Comparison of ENCODE assay signal across 7 mouse cellular contexts in genomic region chr10:61476440-61477165, GRCm38 (mm10). TPM values are rescaled to one million over a fixed set of nuclear protein-coding genes. Genes with fewer than 3 reads are reported as not detected.
DNase-seq lines count a peak whose midpoint lies in the region; ATAC-seq and TF ChIP-seq lines count a peak whose summit lies in the region.

No protein-coding gene starts in this region.

- peak overlapping the region; percentile 31 for H3K9ac ChIP-seq in CH12.LX (ENCODE audit: insufficient read depth, low read depth)
- peak overlapping the region; percentile 87 for H3K9ac ChIP-seq in MEL (ENCODE audit: control insufficient read depth, low read depth, low read length, poor library complexity, severe bottlenecking)
- H3K9ac ChIP-seq in intestine, postnatal 0 days (ENCODE audit: low read depth, low read length), result peak overlapping the region; percentile 55

- H3K4me3 ChIP-seq in CH12.LX (replicated peaks in 1 of 3; ENCODE audit: low read depth in 2 of 3, low read length in 2 of 3, poor library complexity in 1 of 3) (peak overlapping the region; percentile 71 to 83 (median 73)), MEL (ENCODE audit: control insufficient read depth in 1 of 2, insufficient read depth in 1 of 2, low read depth in 2 of 2, low read length in 2 of 2) (peak overlapping the region; percentile 76 to 94)
- peak overlapping the region; percentile 68 for H3K4me3 ChIP-seq in intestine, postnatal 0 days (ENCODE audit: low read depth, low read length)
- H3K4me3 ChIP-seq in olfactory bulb, adult 2 months (ENCODE audit: insufficient read depth, low read depth, low read length), result peak overlapping the region; percentile 79

- TF ChIP-seq EP300 in CH12.LX (IDR thresholded peaks at IDR 0.05; ENCODE audit: low read length), result no peak
- TF ChIP-seq EP300 in MEL (IDR thresholded peaks at IDR 0.05; ENCODE audit: low read depth in 1 of 2, low read length in 2 of 2), result no peak

- no peak for ATAC-seq in intestine, postnatal 0 days

- no peaks in the 10 kb centered on the region for H3K79me2 ChIP-seq in CH12.LX (replicated peaks; ENCODE audit: control insufficient read depth, extremely low read depth, insufficient read depth, poor library complexity, severe bottlenecking)
- peaks cover 7% of the 10 kb centered on the region for H3K79me2 ChIP-seq in MEL (ENCODE audit: control insufficient read depth, insufficient read depth, low read length, poor library complexity)

- DNase-seq in CH12.LX (ENCODE audit: extremely low read depth) (no peak), MEL (ENCODE audit: low read depth, low spot score) (peak; percentile 47)
- DNase-seq in gastrocnemius, postnatal 14 days, result peak; percentile 78
- no peak for DNase-seq in adrenal gland, adult 8-10 months
- no peak for DNase-seq in ovary, adult 18-20 months (ENCODE audit: low spot score)

- H3K36me3 ChIP-seq in CH12.LX (replicated peaks in 1 of 2; ENCODE audit: control insufficient read depth in 1 of 2, insufficient read depth in 1 of 2, low read length in 1 of 2) (peaks cover 0 to 12% of the 10 kb centered on the region in 2 experiments), MEL (ENCODE audit: control insufficient read depth in 1 of 2, insufficient read depth in 2 of 2, low read length in 2 of 2) (peaks cover 0 to 7% of the 10 kb centered on the region in 2 experiments; a peak in 2 of 4 replicates)
- no peaks in the 10 kb centered on the region for H3K36me3 ChIP-seq in intestine, postnatal 0 days (ENCODE audit: control insufficient read depth, insufficient read depth)

- peaks cover 2 to 58% of the 10 kb centered on the region in 2 experiments; a peak in 3 of 4 replicates for H3K4me1 ChIP-seq in CH12.LX (ENCODE audit: control insufficient read depth in 1 of 2, insufficient read depth in 2 of 2)
- H3K4me1 ChIP-seq in MEL (ENCODE audit: control insufficient read depth in 1 of 2, insufficient read depth in 2 of 2, low read length in 2 of 2), result peaks cover 0 to 8% of the 10 kb centered on the region in 2 experiments; a peak in 2 of 4 replicates
- H3K4me1 ChIP-seq in intestine, postnatal 0 days (replicated peaks; ENCODE audit: control insufficient read depth, insufficient read depth, low read length), result 0 out of 2 replicates have a peak, but pooled peaks cover 5% of the 10 kb centered on the region
- H3K4me1 ChIP-seq in olfactory bulb, adult 2 months (ENCODE audit: control insufficient read depth, insufficient read depth, low read length), result peaks cover 6% of the 10 kb centered on the region; the same call in 1 of the 2 replicates

- TF ChIP-seq POLR2A in CH12.LX (IDR thresholded peaks at IDR 0.05; ENCODE audit: low read depth, low read length) (no peak), MEL (IDR thresholded peaks at IDR 0.05; ENCODE audit: control insufficient read depth in 1 of 2, insufficient read depth in 1 of 2, low read depth in 1 of 2, low read length in 2 of 2, poor library complexity in 1 of 2) (no peak)
- TF ChIP-seq POLR2A in olfactory bulb, adult 2 months (IDR thresholded peaks at IDR 0.05; ENCODE audit: insufficient read depth, low read depth, low read length), result no peak

- peaks cover 2% of the 10 kb centered on the region for H3K27me3 ChIP-seq in CH12.LX (replicated peaks)
- no peaks in the 10 kb centered on the region for H3K27me3 ChIP-seq in MEL (ENCODE audit: control insufficient read depth in 1 of 2, insufficient read depth in 2 of 2, low read length in 2 of 2)
- H3K27me3 ChIP-seq in intestine, postnatal 0 days (replicated peaks; ENCODE audit: control insufficient read depth, insufficient read depth, low read length), result no peaks in the 10 kb centered on the region

- H3K9me3 ChIP-seq in CH12.LX (replicated peaks; ENCODE audit: low read length) (peaks cover 2% of the 10 kb centered on the region), MEL (replicated peaks; ENCODE audit: insufficient read depth, low read length) (no peaks in the 10 kb centered on the region)
- H3K9me3 ChIP-seq in intestine, postnatal 0 days (ENCODE audit: control insufficient read depth), result no peaks in the 10 kb centered on the region

- dilution Hi-C loops in CH12.LX (cut with MboI; ENCODE audit: extremely low pct_ligation_motif_present, extremely low pct_unique_long_range_greater_than_20kb, low sequenced_read_pairs), result no loop called here

- intact Hi-C loops in gastrocnemius, postnatal 14 days (cut with DNase I; ENCODE audit: low total_unique reads), result no loop called here

- H3K27ac ChIP-seq in CH12.LX (ENCODE audit: insufficient read depth, low read depth) (no peak overlapping the region), MEL (ENCODE audit: control insufficient read depth, low read depth, low read length) (no peak overlapping the region)
- no peak overlapping the region for H3K27ac ChIP-seq in intestine, postnatal 0 days (ENCODE audit: low read depth, low read length)
- no peak overlapping the region for H3K27ac ChIP-seq in olfactory bulb, adult 2 months (ENCODE audit: insufficient read depth, low read depth, low read length)

- peak overlapping the region; percentile 53 for H3K4me2 ChIP-seq in CH12.LX (ENCODE audit: insufficient read depth, low read depth, poor library complexity, severe bottlenecking)
- peak overlapping the region; percentile 98 for H3K4me2 ChIP-seq in intestine, postnatal 0 days (replicated peaks; ENCODE audit: low read depth)

- WGBS in intestine, postnatal 0 days, result 17% methylated on average over 15 of the region's 15 CpGs
- 19% methylated on average over 15 of the region's 15 CpGs for WGBS in olfactory bulb, adult 2 months

- in situ Hi-C loops in CH12.LX (cut with MboI; ENCODE audit: low pct_ligation_motif_present, low pct_unique_long_range_greater_than_20kb, low sequenced_read_pairs), result loop anchor here (5.0 kb wide), 2 partner anchors 126 to 181 kb away; no protein-coding TSS in a partner anchor

- no peak for TF ChIP-seq RAD21 in CH12.LX (IDR thresholded peaks at IDR 0.05; ENCODE audit: low read depth, low read length)
- no peak for TF ChIP-seq RAD21 in MEL (IDR thresholded peaks at IDR 0.05; ENCODE audit: low read depth, low read length)

- TF ChIP-seq CTCF in CH12.LX (conservative IDR thresholded peaks at IDR 0.05 in 1 of 2, IDR thresholded peaks at IDR 0.05 in 1 of 2; ENCODE audit: low read depth in 2 of 2, low read length in 2 of 2), result no peak
- no peak for TF ChIP-seq CTCF in MEL (IDR thresholded peaks at IDR 0.05 in 2 of 3, conservative IDR thresholded peaks at IDR 0.05 in 1 of 3; ENCODE audit: control insufficient read depth in 1 of 3, insufficient read depth in 1 of 3, low read depth in 2 of 3, low read length in 3 of 3, poor library complexity in 1 of 3, severe bottlenecking in 1 of 3)
- TF ChIP-seq CTCF in intestine, postnatal 0 days (IDR thresholded peaks at IDR 0.05; ENCODE audit: low read depth), result no peak
- TF ChIP-seq CTCF in olfactory bulb, adult 2 months (IDR thresholded peaks at IDR 0.05; ENCODE audit: insufficient read depth, low read depth, low read length), result no peak

TF ChIP-seq in CH12.LX, 34 proteins besides CTCF, POLR2A, EP300 and RAD21 (continues in another document):
- TF ChIP-seq ZNF384 (IDR thresholded peaks at IDR 0.05; ENCODE audit: low read depth, low read length) (no peak), TBP (conservative IDR thresholded peaks at IDR 0.05; ENCODE audit: low read depth, low read length) (no peak), POLR2AphosphoS2 (IDR thresholded peaks at IDR 0.05; ENCODE audit: low read depth, low read length) (no peak), CHD2 (IDR thresholded peaks at IDR 0.05; ENCODE audit: low read length) (no peak)

TF ChIP-seq in MEL, 35 proteins besides CTCF, POLR2A, EP300 and RAD21 (continues in another document):
- TF ChIP-seq ZKSCAN1 (IDR thresholded peaks at IDR 0.05; ENCODE audit: low read depth, low read length) (no peak), SIN3A (IDR thresholded peaks at IDR 0.05; ENCODE audit: low read length) (0 out of 2 replicates have a peak, but pooled peaks have one; percentile 19), HCFC1 (IDR thresholded peaks at IDR 0.05; ENCODE audit: low read depth, low read length) (0 out of 2 replicates have a peak, but pooled peaks have one; percentile 60)

RNA-seq across cellular contexts. Expression of gene Lrrc20, which starts 1.0 kb away (rescaled TPM):
- 8.0 and 8.2 TPM in 2 replicates for total RNA-seq in CH12.LX (2012; rRNA removed)
- 9.9 and 11.2 TPM in 2 replicates for total RNA-seq in CH12.LX (2014; rRNA removed)
- 12.2 and 13.7 TPM in 2 replicates for polyA plus RNA-seq in CH12.LX (2012; ENCODE audit: insufficient read length, low read depth)
- 7.3 and 7.6 TPM in 2 replicates for total RNA-seq in MEL (2012; rRNA removed)
- polyA plus RNA-seq in MEL (2012; ENCODE audit: insufficient read depth in 1 of 2, insufficient read length in 2 of 2, low read depth in 1 of 2, low replicate concordance in 2 of 2, missing spikeins in 1 of 2), result 10 to 100 TPM in 1 of 2 experiments, not detected in 1; 14.7 TPM
- total RNA-seq in gastrocnemius, postnatal 14 days (2021), result 10 to 100 TPM; 79.9 to 82.2 TPM
- polyA plus RNA-seq in intestine, postnatal 0 days (2015; fragmentation: Nextera tagmentation; extraction: Ambion mirVana), result 3.3 and 3.5 TPM in 2 replicates
- polyA plus RNA-seq in olfactory bulb, adult 2 months (2012; ENCODE audit: insufficient read depth, insufficient read length, low replicate concordance, missing spikeins), result not detected in 2 replicates
- total RNA-seq in adrenal gland, adult 8-10 months (2022), result 10 to 100 TPM; 11.9 to 29.3 (median 17.8) TPM

RNA-seq across cellular contexts. Expression of gene Eif4ebp2, which starts 24.1 kb away (rescaled TPM):
- total RNA-seq in CH12.LX (2012; rRNA removed), result 12.8 and 16.4 TPM in 2 replicates
- 5.5 and 7.5 TPM in 2 replicates for total RNA-seq in CH12.LX (2014; rRNA removed)
- polyA plus RNA-seq in CH12.LX (2012; ENCODE audit: insufficient read length, low read depth), result 65.5 and 73.2 TPM in 2 replicates
- 17.0 and 17.1 TPM in 2 replicates for total RNA-seq in MEL (2012; rRNA removed)
- polyA plus RNA-seq in MEL (2012; ENCODE audit: insufficient read depth in 1 of 2, insufficient read length in 2 of 2, low read depth in 1 of 2, low replicate concordance in 2 of 2, missing spikeins in 1 of 2), result 100 to 1,000 TPM in 1 of 2 experiments, 10 to 100 TPM in 1; 52.9 to 186 TPM
- 10 to 100 TPM; 86.6 to 88.9 TPM for total RNA-seq in gastrocnemius, postnatal 14 days (2021)
- 53.1 and 55.0 TPM in 2 replicates for polyA plus RNA-seq in intestine, postnatal 0 days (2015; fragmentation: Nextera tagmentation; extraction: Ambion mirVana)
- 105 TPM in 1 of 2 replicates, not detected in the other for polyA plus RNA-seq in olfactory bulb, adult 2 months (2012; ENCODE audit: insufficient read depth, insufficient read length, low replicate concordance, missing spikeins)
- 100 to 1,000 TPM in 1 of 4 experiments, 10 to 100 TPM in 3; 82.0 to 113 (median 91.2) TPM for total RNA-seq in adrenal gland, adult 8-10 months (2022)

RNA-seq across cellular contexts. Expression of gene Nodal, which starts 58.8 kb away (rescaled TPM):
- total RNA-seq in CH12.LX (2012; rRNA removed) (0.13 TPM in 1 of 2 replicates, not detected in the other), CH12.LX (2014; rRNA removed) (not detected in 2 replicates), MEL (2012; rRNA removed) (not detected in 2 replicates)
- polyA plus RNA-seq in CH12.LX (2012; ENCODE audit: insufficient read length, low read depth) (not detected in 2 replicates), MEL (2012; ENCODE audit: insufficient read depth in 1 of 2, insufficient read length in 2 of 2, low read depth in 1 of 2, low replicate concordance in 2 of 2, missing spikeins in 1 of 2) (not detected)
- total RNA-seq in gastrocnemius, postnatal 14 days (2021), result under 1 TPM in 1 of 2 experiments, not detected in 1; 0.10 TPM
- 0.10 TPM in 1 of 2 replicates, not detected in the other for polyA plus RNA-seq in intestine, postnatal 0 days (2015; fragmentation: Nextera tagmentation; extraction: Ambion mirVana)
- not detected in 2 replicates for polyA plus RNA-seq in olfactory bulb, adult 2 months (2012; ENCODE audit: insufficient read depth, insufficient read length, low replicate concordance, missing spikeins)
- not detected for total RNA-seq in adrenal gland, adult 8-10 months (2022)

Comparison
In these comparisons a context has a peak if more than half of its experiments do, and no peak if none do; other contexts are left out.
1. DNase-seq: peak in MEL (single experiment) and gastrocnemius, postnatal 14 days (single experiment); none in CH12.LX (single experiment), adrenal gland, adult 8-10 months (single experiment) and ovary, adult 18-20 months (single experiment).
2. H3K9ac ChIP-seq: peak in every context shown above with its lines; median percentile 87 in MEL; 55 in intestine, postnatal 0 days; 31 in CH12.LX.
3. Of the 35 proteins assayed by ChIP-seq in both MEL and CH12.LX: peak only in MEL: ELF1, HCFC1 and SIN3A; only in CH12.LX: none; in both: none; in neither: 32.
4. Peak in every context shown above with its lines, with median percentiles within 50 percentile points of each other: H3K4me3 ChIP-seq.